Comparison of ENCODE assay signal across 9 mouse cellular contexts in genomic region chr5:137610056-137610455, GRCm38 (mm10). TPM values are rescaled to one million over a fixed set of nuclear protein-coding genes. Genes with fewer than 3 reads are reported as not detected.
DNase-seq lines count a peak whose midpoint lies in the region; ATAC-seq and TF ChIP-seq lines count a peak whose summit lies in the region.
"Had no signal": no experiment of that assay in that cellular context is flagged by ENCODE, and none has a peak within 500 bp of the region (broad histone marks: within the 10 kb centered on the region; RNA-seq: fewer than 3 reads in every experiment).

No protein-coding gene starts in this region.

- intact Hi-C loops in left cerebral cortex, postnatal 4 days (cut with DNase I) = no loop called here

- H3K79me3 ChIP-seq in C2C12 (ENCODE audit: low read depth) = peaks cover 37% of the 10 kb centered on the region

- H3K27me3 ChIP-seq in hindbrain, embryonic 12.5 days = peaks cover 23% of the 10 kb centered on the region
- no peaks in the 10 kb centered on the region for H3K27me3 ChIP-seq in hindbrain, postnatal 0 days (ENCODE audit: insufficient read depth, low read length)
- H3K27me3 ChIP-seq in C2C12 (ENCODE audit: control insufficient read depth, insufficient read depth, insufficient read length) = no peaks in the 10 kb centered on the region
- no peaks in the 10 kb centered on the region for H3K27me3 ChIP-seq in limb, embryonic 14.5 days (ENCODE audit: control insufficient read depth, insufficient read depth, low read length)

- no peaks in the 10 kb centered on the region for H3K36me3 ChIP-seq in hindbrain, embryonic 12.5 days
- no peaks in the 10 kb centered on the region for H3K36me3 ChIP-seq in hindbrain, postnatal 0 days (ENCODE audit: insufficient read depth, low read length)
- H3K36me3 ChIP-seq in C2C12 (ENCODE audit: control insufficient read depth, insufficient read depth) = peaks cover 47% of the 10 kb centered on the region
- peaks cover 24% of the 10 kb centered on the region for H3K36me3 ChIP-seq in limb, embryonic 14.5 days (ENCODE audit: control insufficient read depth, insufficient read depth, low read length)
- H3K36me3 ChIP-seq: hindbrain, embryonic 13.5 days had no signal

- peak overlapping the region; percentile 75 for H3ac ChIP-seq in C2C12 (ENCODE audit: control insufficient read depth, insufficient read length, low read depth)

- H3K9ac ChIP-seq in hindbrain, embryonic 12.5 days = peak overlapping the region; percentile 1; the same call in 1 of the 2 replicates
- no peak overlapping the region for H3K9ac ChIP-seq in hindbrain, postnatal 0 days (replicated peaks; ENCODE audit: low read length)
- peak overlapping the region; percentile 55 for H3K9ac ChIP-seq in limb, embryonic 14.5 days (ENCODE audit: low read depth, low read length, severe bottlenecking)
- H3K9ac ChIP-seq: hindbrain, embryonic 13.5 days had no signal

- H3K9me3 ChIP-seq in hindbrain, embryonic 12.5 days (replicated peaks) = no peaks in the 10 kb centered on the region
- no peaks in the 10 kb centered on the region for H3K9me3 ChIP-seq in hindbrain, postnatal 0 days (ENCODE audit: low read length)
- H3K9me3 ChIP-seq in limb, embryonic 14.5 days (ENCODE audit: control insufficient read depth, low read length) = no peaks in the 10 kb centered on the region
- H3K9me3 ChIP-seq: hindbrain, embryonic 13.5 days had no signal

- peak overlapping the region; percentile 38 for H3K4me2 ChIP-seq in hindbrain, embryonic 12.5 days (replicated peaks)
- H3K4me2 ChIP-seq in hindbrain, postnatal 0 days (ENCODE audit: low read depth, low read length) = no peak overlapping the region
- H3K4me2 ChIP-seq in limb, embryonic 14.5 days (replicated peaks; ENCODE audit: low read depth, low read length, severe bottlenecking) = peak overlapping the region; percentile 70

- peaks cover 42% of the 10 kb centered on the region for H3K4me1 ChIP-seq in hindbrain, embryonic 12.5 days
- peaks cover 8% of the 10 kb centered on the region; the same call in 1 of the 2 replicates for H3K4me1 ChIP-seq in hindbrain, postnatal 0 days (ENCODE audit: insufficient read depth, low read length)
- peaks cover 20% of the 10 kb centered on the region for H3K4me1 ChIP-seq in brown adipose tissue, adult 24 weeks (ENCODE audit: control insufficient read depth, insufficient read depth, insufficient read length, low read length)
- peaks cover 52% of the 10 kb centered on the region for H3K4me1 ChIP-seq in limb, embryonic 14.5 days (ENCODE audit: control insufficient read depth, insufficient read depth, low read length)

- TF ChIP-seq POLR2A in limb, embryonic 14.5 days (IDR thresholded peaks at IDR 0.05; ENCODE audit: borderline replicate concordance, extremely low read depth, insufficient read depth, insufficient read length) = no peak

- peak overlapping the region; percentile 86; the same call in 1 of the 2 replicates for H3K27ac ChIP-seq in hindbrain, embryonic 12.5 days
- no peak overlapping the region for H3K27ac ChIP-seq in hindbrain, postnatal 0 days
- H3K27ac ChIP-seq in brown adipose tissue, adult 24 weeks (replicated peaks; ENCODE audit: low read depth, low read length) = peak overlapping the region; percentile 53
- H3K27ac ChIP-seq in limb, embryonic 14.5 days (replicated peaks; ENCODE audit: low read depth, low read length) = peak overlapping the region; percentile 95

- ATAC-seq in hindbrain, embryonic 12.5 days (ENCODE audit: low FRiP score) = no peak
- ATAC-seq in hindbrain, postnatal 0 days = no peak
- ATAC-seq in limb, embryonic 14.5 days (ENCODE audit: low FRiP score, low read depth) = no peak

- TF ChIP-seq CTCF in hindbrain, postnatal 0 days (IDR thresholded peaks at IDR 0.05; ENCODE audit: low read depth) = no peak
- TF ChIP-seq CTCF in C2C12 (IDR thresholded peaks at IDR 0.05; ENCODE audit: control insufficient read depth, insufficient read depth, insufficient read length) = no peak

- no peak for DNase-seq in hindbrain, postnatal 0 days (ENCODE audit: low spot score)
- DNase-seq in limb, embryonic 14.5 days (ENCODE audit: low spot score) = no peak
- no peak for DNase-seq in layer of hippocampus, adult 18-20 months (ENCODE audit: low spot score in 2 of 2)
- no peak for DNase-seq in thymus, adult 18-20 months
- DNase-seq in left cerebral cortex, postnatal 4 days = no peak

- WGBS in hindbrain, embryonic 12.5 days = 60% methylated on average over 4 of the region's 4 CpGs
- 68% methylated on average over 4 of the region's 4 CpGs for WGBS in hindbrain, postnatal 0 days
- WGBS in limb, embryonic 14.5 days = 34% methylated on average over 4 of the region's 4 CpGs

- peaks cover 73% of the 10 kb centered on the region for H3K79me2 ChIP-seq in C2C12 (ENCODE audit: control insufficient read depth, insufficient read depth)

- peak overlapping the region; percentile 18; the same call in 1 of the 2 replicates for H3K4me3 ChIP-seq in hindbrain, embryonic 12.5 days
- no peak overlapping the region for H3K4me3 ChIP-seq in hindbrain, postnatal 0 days (ENCODE audit: low read length)
- H3K4me3 ChIP-seq in C2C12 (ENCODE audit: insufficient read depth, poor library complexity, severe bottlenecking) = peak overlapping the region; percentile 71
- H3K4me3 ChIP-seq in brown adipose tissue, adult 24 weeks (ENCODE audit: insufficient read depth, low read depth, low read length) = peak overlapping the region; percentile 48
- peak overlapping the region; percentile 43 for H3K4me3 ChIP-seq in limb, embryonic 14.5 days (replicated peaks; ENCODE audit: low read length)
- H3K4me3 ChIP-seq: hindbrain, embryonic 13.5 days had no signal

TF ChIP-seq in C2C12, 6 proteins besides CTCF, POLR2A, EP300 and RAD21 (continues in another document):
- no peak for TF ChIP-seq MYOG (IDR thresholded peaks at IDR 0.05; ENCODE audit: control insufficient read depth, extremely low read depth, insufficient read length)

RNA-seq across cellular contexts. Expression of gene Pcolce, which starts 3.5 kb away (rescaled TPM):
- polyA plus RNA-seq in hindbrain, embryonic 12.5 days (2016; fragmentation: Nextera tagmentation; extraction: Ambion mirVana) = 66.6 and 82.5 TPM in 2 replicates
- total RNA-seq in hindbrain, postnatal 0 days (2014; rRNA removed) = 22.3 and 26.2 TPM in 2 replicates
- polyA plus RNA-seq in hindbrain, postnatal 0 days (2015; fragmentation: Nextera tagmentation; extraction: Ambion mirVana) = 21.5 and 22.0 TPM in 2 replicates
- polyA plus RNA-seq in C2C12 (2012; fragmentation: generic; extraction: Trizol) = 651 TPM
- 66.8 and 89.9 TPM in 2 replicates for polyA plus RNA-seq in brown adipose tissue, adult 24 weeks (2012; ENCODE audit: insufficient read depth, insufficient read length, missing spikeins)
- 267 and 329 TPM in 2 replicates for polyA plus RNA-seq in limb, embryonic 14.5 days (2012; rRNA removed)
- 223 and 227 TPM in 2 replicates for polyA plus RNA-seq in limb, embryonic 14.5 days (2014; fragmentation: Nextera tagmentation; extraction: Ambion mirVana)
- total RNA-seq in layer of hippocampus, adult 18-20 months (2021) = 1 to 10 TPM; 6.1 to 7.5 TPM
- total RNA-seq in left cerebral cortex, postnatal 4 days (2021) = 10 to 100 TPM; 12.6 to 15.1 TPM

RNA-seq across cellular contexts. Expression of gene Mospd3, which starts 9.2 kb away (rescaled TPM):
- polyA plus RNA-seq in hindbrain, embryonic 12.5 days (2016; fragmentation: Nextera tagmentation; extraction: Ambion mirVana) = 38.7 and 40.0 TPM in 2 replicates
- total RNA-seq in hindbrain, postnatal 0 days (2014; rRNA removed) = 10.9 and 13.3 TPM in 2 replicates
- 57.3 and 66.7 TPM in 2 replicates for polyA plus RNA-seq in hindbrain, postnatal 0 days (2015; fragmentation: Nextera tagmentation; extraction: Ambion mirVana)
- 28.6 TPM for polyA plus RNA-seq in C2C12 (2012; fragmentation: generic; extraction: Trizol)
- 31.1 and 45.9 TPM in 2 replicates for polyA plus RNA-seq in brown adipose tissue, adult 24 weeks (2012; ENCODE audit: insufficient read depth, insufficient read length, missing spikeins)
- 68.2 and 103 TPM in 2 replicates for polyA plus RNA-seq in limb, embryonic 14.5 days (2012; rRNA removed)
- polyA plus RNA-seq in limb, embryonic 14.5 days (2014; fragmentation: Nextera tagmentation; extraction: Ambion mirVana) = 49.4 and 52.5 TPM in 2 replicates
- total RNA-seq in layer of hippocampus, adult 18-20 months (2021) = 10 to 100 TPM; 20.9 to 25.2 TPM
- total RNA-seq in left cerebral cortex, postnatal 4 days (2021) = 10 to 100 TPM; 55.0 to 57.1 TPM

RNA-seq across cellular contexts. Expression of gene Fbxo24, which starts 18.7 kb away (rescaled TPM):
- 0.23 and 0.25 TPM in 2 replicates for polyA plus RNA-seq in hindbrain, embryonic 12.5 days (2016; fragmentation: Nextera tagmentation; extraction: Ambion mirVana)
- total RNA-seq in hindbrain, postnatal 0 days (2014; rRNA removed) = 0.25 and 0.26 TPM in 2 replicates
- 0.18 TPM in 1 of 2 replicates, not detected in the other for polyA plus RNA-seq in hindbrain, postnatal 0 days (2015; fragmentation: Nextera tagmentation; extraction: Ambion mirVana)
- 0.29 TPM for polyA plus RNA-seq in C2C12 (2012; fragmentation: generic; extraction: Trizol)
- not detected in 2 replicates for polyA plus RNA-seq in brown adipose tissue, adult 24 weeks (2012; ENCODE audit: insufficient read depth, insufficient read length, missing spikeins)
- polyA plus RNA-seq in limb, embryonic 14.5 days (2012; rRNA removed) = 0.24 and 0.28 TPM in 2 replicates
- 0.12 and 0.15 TPM in 2 replicates for polyA plus RNA-seq in limb, embryonic 14.5 days (2014; fragmentation: Nextera tagmentation; extraction: Ambion mirVana)
- under 1 TPM; 0.20 to 0.47 TPM for total RNA-seq in layer of hippocampus, adult 18-20 months (2021)
- under 1 TPM in 1 of 2 experiments, not detected in 1; 0.20 TPM for total RNA-seq in left cerebral cortex, postnatal 4 days (2021)

RNA-seq across cellular contexts. Expression of gene Lrch4, which starts 18.9 kb away (rescaled TPM):
- 32.4 and 34.3 TPM in 2 replicates for polyA plus RNA-seq in hindbrain, embryonic 12.5 days (2016; fragmentation: Nextera tagmentation; extraction: Ambion mirVana)
- 9.6 and 10.4 TPM in 2 replicates for total RNA-seq in hindbrain, postnatal 0 days (2014; rRNA removed)
- 12.3 and 14.6 TPM in 2 replicates for polyA plus RNA-seq in hindbrain, postnatal 0 days (2015; fragmentation: Nextera tagmentation; extraction: Ambion mirVana)
- 27.5 TPM for polyA plus RNA-seq in C2C12 (2012; fragmentation: generic; extraction: Trizol)
- polyA plus RNA-seq in brown adipose tissue, adult 24 weeks (2012; ENCODE audit: insufficient read depth, insufficient read length, missing spikeins) = 11.5 and 13.6 TPM in 2 replicates
- 25.0 and 33.5 TPM in 2 replicates for polyA plus RNA-seq in limb, embryonic 14.5 days (2012; rRNA removed)
- polyA plus RNA-seq in limb, embryonic 14.5 days (2014; fragmentation: Nextera tagmentation; extraction: Ambion mirVana) = 36.7 and 37.1 TPM in 2 replicates
- total RNA-seq in layer of hippocampus, adult 18-20 months (2021) = 10 to 100 TPM; 18.9 to 24.2 TPM
- total RNA-seq in left cerebral cortex, postnatal 4 days (2021) = 10 to 100 TPM; 13.7 to 13.9 TPM

RNA-seq across cellular contexts. Expression of gene Gm20605, which starts 18.9 kb away (rescaled TPM):
- 8.3 and 10.8 TPM in 2 replicates for polyA plus RNA-seq in hindbrain, embryonic 12.5 days (2016; fragmentation: Nextera tagmentation; extraction: Ambion mirVana)
- 3.4 and 4.1 TPM in 2 replicates for total RNA-seq in hindbrain, postnatal 0 days (2014; rRNA removed)
- 4.1 and 5.3 TPM in 2 replicates for polyA plus RNA-seq in hindbrain, postnatal 0 days (2015; fragmentation: Nextera tagmentation; extraction: Ambion mirVana)
- 5.0 TPM for polyA plus RNA-seq in C2C12 (2012; fragmentation: generic; extraction: Trizol)
- 0.95 and 2.3 TPM in 2 replicates for polyA plus RNA-seq in brown adipose tissue, adult 24 weeks (2012; ENCODE audit: insufficient read depth, insufficient read length, missing spikeins)
- 16.7 and 16.8 TPM in 2 replicates for polyA plus RNA-seq in limb, embryonic 14.5 days (2012; rRNA removed)
- 7.4 and 10.4 TPM in 2 replicates for polyA plus RNA-seq in limb, embryonic 14.5 days (2014; fragmentation: Nextera tagmentation; extraction: Ambion mirVana)
- total RNA-seq in layer of hippocampus, adult 18-20 months (2021) = 10 to 100 TPM; 13.5 to 21.4 TPM
- 10 to 100 TPM in 1 of 2 experiments, 1 to 10 TPM in 1; 9.9 to 10.2 TPM for total RNA-seq in left cerebral cortex, postnatal 4 days (2021)
